Mouse (Mus musculus) stomach, embryonic 14.5 days (tissue): ENCODE data around the gene 0610030E20Rik. TPM values are rescaled to one million over a fixed set of nuclear protein-coding genes. Genes with fewer than 3 reads are reported as not detected.

Experiments used
- ATAC-seq: fragments of 200-750 bp; cut with Nextera tagmentation; 2 replicates; pipeline ENCODE4 v1.8.0; 2017; ENCODE audit warnings: low read depth, moderate TSS enrichment; ENCODE audit not compliant: insufficient number of reproducible peaks, insufficient read depth, low FRiP score
- H3K27ac ChIP-seq: fragments of 300-500 bp; sonication (generic); 2 replicates; pipeline ENCODE4 v1.5.1; 2014; ENCODE audit warnings: mild to moderate bottlenecking, low read length, moderate library complexity, mixed read lengths
- H3K27me3 ChIP-seq: fragments of 300-500 bp; sonication (generic); 2 replicates; pipeline ENCODE4 v1.6.1; 2014; ENCODE audit warnings: low read length, control low read depth, mixed read lengths; ENCODE audit not compliant: control insufficient read depth, insufficient read depth
- H3K36me3 ChIP-seq: fragments of 300-500 bp; sonication (generic); 2 replicates; pipeline ENCODE4 v1.6.1; 2014; ENCODE audit warnings: mild to moderate bottlenecking, control low read depth, low read length, moderate library complexity, mixed read lengths; ENCODE audit not compliant: control insufficient read depth, insufficient read depth
- H3K4me1 ChIP-seq: fragments of 300-500 bp; sonication (generic); 2 replicates; pipeline ENCODE4 v1.6.1; 2014; ENCODE audit warnings: low read length, control low read depth, mixed read lengths; ENCODE audit not compliant: control insufficient read depth, insufficient read depth
- H3K4me2 ChIP-seq: fragments of 300-500 bp; sonication (generic); replicated peaks from 2 replicates; pipeline ENCODE4 v1.6.1; 2014; ENCODE audit warnings: low read depth, low read length, control low read depth
- H3K4me3 ChIP-seq: fragments of 300-500 bp; sonication (generic); 2 replicates; pipeline ENCODE4 v1.5.1; 2014; ENCODE audit warnings: low read depth, low read length, control low read depth
- H3K9ac ChIP-seq: fragments of 300-500 bp; sonication (generic); replicated peaks from 2 replicates; pipeline ENCODE4 v1.6.1; 2014; ENCODE audit warnings: low read depth, mild to moderate bottlenecking, control low read depth, low read length, moderate library complexity, mixed read lengths
- H3K9me3 ChIP-seq: fragments of 300-500 bp; sonication (generic); 2 replicates; pipeline ENCODE4 v1.6.1; 2016; ENCODE audit warnings: low read depth, low read length, control low read depth; ENCODE audit not compliant: control insufficient read depth
- WGBS: fragments of 180-500 bp; shearing (Covaris S2); extraction: QIAGEN DNeasy Blood & Tissue Kit; methylation state at CpG from one replicate; pipeline ENCODE4 v1.1.7; 2014; 5-methylcytosine and 5-hydroxymethylcytosine counted together
- polyA plus RNA-seq: library from polyadenylated mRNA; unstranded; fragments of >200 nt; fragmentation: Nextera tagmentation; extraction: Ambion mirVana; gene quantifications from 2 replicates; pipeline ENCODE4 v1.2.1, GENCODE M21; 2014

0610030E20Rik gene
- polyA plus RNA-seq, 1 experiment from 2014 or later, result 33.9 TPM

DNA sequence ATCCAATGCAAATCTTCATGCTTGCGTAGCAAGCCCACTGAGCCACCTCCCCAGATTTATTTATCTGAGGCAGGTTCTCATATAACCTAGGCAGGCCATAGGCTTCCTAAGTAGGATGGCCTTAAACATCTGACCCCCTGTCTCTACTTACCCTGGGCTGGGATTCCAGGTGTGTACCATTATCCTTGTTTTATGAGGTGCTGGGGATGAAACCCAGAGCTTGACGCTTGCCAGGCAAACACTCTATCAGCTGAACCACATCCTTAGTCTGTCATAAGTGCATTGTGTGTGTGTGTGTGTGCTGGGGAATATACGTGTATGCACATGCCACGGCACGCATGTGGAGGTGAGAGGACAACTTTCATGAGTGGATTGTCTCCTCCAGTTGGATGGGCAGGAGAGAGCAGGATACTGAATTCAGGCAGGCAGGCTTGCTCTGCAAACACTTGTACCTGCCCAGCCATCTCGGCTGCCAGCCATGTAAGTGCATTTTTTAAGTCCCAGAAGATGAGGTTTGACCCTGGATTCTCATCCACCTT is 41.7 kb downstream of the 0610030E20Rik start:
- no peak overlapping the region for H3K9ac ChIP-seq
- peak overlapping the region; percentile 52 for H3K4me2 ChIP-seq
- H3K36me3 ChIP-seq, result peaks cover 12% of the 10 kb centered on the region; the same call in 1 of the 2 replicates
- ATAC-seq, result no peak
- H3K4me1 ChIP-seq, result peaks cover 15% of the 10 kb centered on the region; the same call in 1 of the 2 replicates
- peak overlapping the region; percentile 55 for H3K4me3 ChIP-seq
- no peaks in the 10 kb centered on the region for H3K9me3 ChIP-seq
- H3K27me3 ChIP-seq, result no peaks in the 10 kb centered on the region
- peak overlapping the region; percentile 97; the same call in 1 of the 2 replicates for H3K27ac ChIP-seq
- 70% methylated on average over 6 of the region's 6 CpGs for WGBS

DNA sequence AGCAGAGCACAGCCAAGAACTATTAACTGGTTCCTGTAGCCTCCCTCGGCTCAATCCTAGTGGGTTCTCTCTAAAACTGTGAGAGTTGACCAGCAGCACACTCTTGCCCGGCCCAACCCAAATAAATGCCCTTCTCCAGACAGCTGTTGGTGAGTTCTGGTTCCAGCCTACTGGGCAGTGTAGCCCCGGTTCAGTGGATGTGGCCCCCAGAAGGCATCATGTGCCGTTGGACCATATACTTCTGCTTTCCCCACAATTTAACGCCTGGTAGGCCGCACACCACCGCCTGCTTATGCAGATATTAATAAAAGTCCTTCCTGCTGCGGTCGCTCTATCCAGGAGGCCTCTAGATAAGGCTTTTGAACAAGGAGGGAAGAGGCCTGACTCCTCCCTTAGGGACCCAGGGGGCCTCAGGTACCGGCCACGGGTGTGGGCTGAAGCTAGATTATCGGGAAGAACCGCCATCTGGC is 42.4 kb downstream of the 0610030E20Rik start:
- Histone ChIP-seq H3K4me3 (peak overlapping the region; percentile 55), H3K4me1 (peaks cover 15% of the 10 kb centered on the region; the same call in 1 of the 2 replicates), H3K9me3 (no peaks in the 10 kb centered on the region), H3K27ac (peak overlapping the region; percentile 97), H3K9ac (peak overlapping the region; percentile 66), H3K27me3 (no peaks in the 10 kb centered on the region), H3K4me2 (peak overlapping the region; percentile 52), H3K36me3 (peaks cover 12% of the 10 kb centered on the region; the same call in 1 of the 2 replicates)
- 11% methylated on average over 13 of the region's 13 CpGs for WGBS
- peak; percentile 72; the same call in 1 of the 2 replicates for ATAC-seq

DNA sequence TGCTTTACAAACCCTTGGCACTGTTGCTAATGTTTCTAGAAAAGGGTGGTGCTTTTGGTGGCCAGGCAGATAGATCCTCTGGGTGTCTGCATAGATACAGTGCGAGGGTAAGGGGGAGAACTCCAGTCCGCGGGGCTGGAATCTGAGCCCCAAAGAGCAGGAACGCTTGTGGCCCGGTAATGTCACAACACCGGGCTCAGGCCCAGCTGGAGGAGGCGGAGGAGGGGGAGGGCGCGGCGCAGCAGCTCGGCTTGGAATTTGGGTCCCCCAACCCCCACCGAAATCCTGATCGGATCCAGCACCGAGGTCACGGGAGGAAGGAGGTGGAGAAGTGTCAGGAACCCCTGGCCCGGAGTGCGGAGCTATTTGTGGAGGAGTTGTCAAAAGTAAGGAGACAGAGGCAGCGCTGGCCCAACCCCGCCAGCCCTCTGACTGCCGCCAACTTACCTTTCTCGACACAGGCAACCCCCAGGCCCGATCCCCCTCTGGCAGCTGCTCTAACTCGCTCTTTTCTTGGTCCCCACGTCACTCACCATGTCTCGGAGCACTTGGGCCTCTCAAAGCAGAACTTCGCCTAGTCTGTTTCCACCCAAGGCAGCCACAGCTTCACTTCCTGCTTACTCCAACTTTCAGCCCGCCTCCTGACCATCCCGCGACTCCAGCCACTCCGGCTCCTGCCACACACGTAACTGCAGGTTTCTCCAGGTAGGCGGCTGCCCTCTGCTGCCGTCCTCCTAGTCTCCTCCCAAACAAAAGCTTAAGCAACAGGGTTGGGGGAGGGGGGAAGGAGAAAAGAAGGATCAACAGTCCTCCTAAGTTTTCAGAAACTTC is 43.0 kb downstream of the 0610030E20Rik start, which contains the start of gene Vamp8:
Gene Vamp8, minus strand, starts transcription at position 763 of the 831 bp plus-strand sequence.
- Histone ChIP-seq H3K9ac (peak within 1 kb of the TSS; percentile 66), H3K4me1 (peaks cover 15% of the 10 kb centered on the region; the same call in 1 of the 2 replicates), H3K9me3 (no peaks in the 10 kb centered on the region), H3K4me2 (peak within 1 kb of the TSS; percentile 52), H3K36me3 (peaks cover 9% of the 10 kb centered on the region; the same call in 1 of the 2 replicates), H3K4me3 (peak within 1 kb of the TSS; percentile 55), H3K27ac (peak within 1 kb of the TSS; percentile 97), H3K27me3 (no peaks in the 10 kb centered on the region)
- WGBS, result 2% methylated on average over 33 of the region's 33 CpGs
- peak; percentile 83 for ATAC-seq

GRCm38 (mm10) chr6:72390795-72391521 is 43.8 kb downstream of the 0610030E20Rik start:
- Histone ChIP-seq H3K9ac (peak overlapping the region; percentile 66; the same call in 1 of the 2 replicates), H3K27ac (peak overlapping the region; percentile 97), H3K27me3 (no peaks in the 10 kb centered on the region), H3K4me3 (peak overlapping the region; percentile 55), H3K9me3 (no peaks in the 10 kb centered on the region), H3K4me1 (peaks cover 15% of the 10 kb centered on the region; the same call in 1 of the 2 replicates), H3K4me2 (peak overlapping the region; percentile 52), H3K36me3 (peaks cover 5% of the 10 kb centered on the region; the same call in 1 of the 2 replicates)
- 8% methylated on average over 12 of the region's 12 CpGs for WGBS
- peak; percentile 54; the same call in 1 of the 2 replicates for ATAC-seq

GRCm38 (mm10) chr6:72392341-72392740 is 45.2 kb downstream of the 0610030E20Rik start:
- no peak overlapping the region for H3K4me2 ChIP-seq
- H3K9me3 ChIP-seq, result no peaks in the 10 kb centered on the region
- no peak overlapping the region for H3K9ac ChIP-seq
- H3K27me3 ChIP-seq, result no peaks in the 10 kb centered on the region
- no peak overlapping the region for H3K4me3 ChIP-seq
- 88% methylated on average over 5 of the region's 5 CpGs for WGBS
- H3K36me3 ChIP-seq, result peaks cover 5% of the 10 kb centered on the region; the same call in 1 of the 2 replicates
- no peak for ATAC-seq
- peaks cover 15% of the 10 kb centered on the region; the same call in 1 of the 2 replicates for H3K4me1 ChIP-seq
- peak overlapping the region; percentile 21; the same call in 1 of the 2 replicates for H3K27ac ChIP-seq

GRCm38 (mm10) chr6:72396837-72397251 is 49.7 kb downstream of the 0610030E20Rik start:
- no peaks in the 10 kb centered on the region for H3K9me3 ChIP-seq
- ATAC-seq, result no peak
- no peaks in the 10 kb centered on the region for H3K27me3 ChIP-seq
- no peaks in the 10 kb centered on the region for H3K4me1 ChIP-seq
- H3K9ac ChIP-seq, result no peak overlapping the region
- H3K27ac ChIP-seq, result no peak overlapping the region
- 77% methylated on average over 10 of the region's 10 CpGs for WGBS
- no peak overlapping the region for H3K4me3 ChIP-seq
- no peaks in the 10 kb centered on the region for H3K36me3 ChIP-seq
- no peak overlapping the region for H3K4me2 ChIP-seq

GRCm38 (mm10) chr6:72399967-72400366 is 52.9 kb downstream of the 0610030E20Rik start:
- Histone ChIP-seq H3K27ac (no peak overlapping the region), H3K9ac (no peak overlapping the region), H3K36me3 (no peaks in the 10 kb centered on the region), H3K27me3 (no peaks in the 10 kb centered on the region), H3K4me1 (no peaks in the 10 kb centered on the region), H3K9me3 (no peaks in the 10 kb centered on the region), H3K4me2 (no peak overlapping the region), H3K4me3 (no peak overlapping the region)
- 53% methylated on average over 2 of the region's 2 CpGs for WGBS
- ATAC-seq, result no peak

GRCm38 (mm10) chr6:72401875-72402274 is 54.8 kb downstream of the 0610030E20Rik start:
- H3K27me3 ChIP-seq, result no peaks in the 10 kb centered on the region

More at GRCm38 (mm10) chr6:72401875-72402274, 54.8 kb downstream of the 0610030E20Rik start:
- 28% methylated on average over 7 of the region's 7 CpGs for WGBS
- H3K9ac ChIP-seq, result no peak overlapping the region
- no peaks in the 10 kb centered on the region for H3K9me3 ChIP-seq
- no peak overlapping the region for H3K27ac ChIP-seq
- H3K36me3 ChIP-seq, result no peaks in the 10 kb centered on the region
- no peaks in the 10 kb centered on the region for H3K4me1 ChIP-seq
- H3K4me2 ChIP-seq, result no peak overlapping the region
- H3K4me3 ChIP-seq, result no peak overlapping the region
- ATAC-seq, result no peak
